In the genomic region with DNA sequence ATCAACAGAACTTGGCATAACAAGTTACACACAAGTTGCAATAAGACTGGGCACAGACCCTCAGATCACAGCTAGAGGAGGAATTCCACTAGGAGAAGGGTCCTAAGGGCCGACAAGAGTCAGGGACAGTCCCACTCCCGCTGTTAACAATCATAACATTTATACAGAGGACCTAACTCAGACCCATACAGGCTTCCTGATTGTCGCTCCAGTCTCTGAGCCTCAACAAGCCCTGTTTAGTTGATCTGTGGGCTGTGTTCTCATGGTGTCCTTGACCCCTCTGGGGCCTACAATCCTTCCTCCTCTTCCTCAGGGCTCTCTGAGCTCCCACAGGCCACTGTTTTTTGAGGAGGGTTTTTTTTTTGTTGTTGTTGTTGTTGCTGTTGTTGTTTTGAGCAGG, we compare ENCODE assay signal across 19 mouse cellular contexts. TPM values are rescaled to one million over a fixed set of nuclear protein-coding genes. Genes with fewer than 3 reads are reported as not detected.
DNase-seq lines count a peak whose midpoint lies in the region; ATAC-seq and TF ChIP-seq lines count a peak whose summit lies in the region.
"Had no signal": no experiment of that assay in that cellular context is flagged by ENCODE, and none has a peak within 500 bp of the region (broad histone marks: within the 10 kb centered on the region; RNA-seq: fewer than 3 reads in every experiment).

No protein-coding gene starts in this region.

- H3K27ac ChIP-seq in heart, embryonic 12.5 days (ENCODE audit: poor library complexity, severe bottlenecking): peak overlapping the region; percentile 100
- H3K27ac ChIP-seq in lung, embryonic 14.5 days (ENCODE audit: low read depth): peak overlapping the region; percentile 100; the same call in 1 of the 2 replicates
- H3K27ac ChIP-seq in ES-Bruce4 (ENCODE audit: insufficient read depth, low read length): peak overlapping the region; percentile 71; the same call in 1 of the 2 replicates
- peak overlapping the region; percentile 95 for H3K27ac ChIP-seq in embryonic facial prominence, embryonic 10.5 days (replicated peaks)
- H3K27ac ChIP-seq: intestine, embryonic 15.5 days had no signal

- no peak overlapping the region for H3K4me3 ChIP-seq in heart, embryonic 12.5 days
- no peak overlapping the region for H3K4me3 ChIP-seq in lung, embryonic 14.5 days (ENCODE audit: low read depth, low read length)
- H3K4me3 ChIP-seq in ES-Bruce4 (ENCODE audit: low read depth, low read length): no peak overlapping the region
- H3K4me3 ChIP-seq in embryonic facial prominence, embryonic 10.5 days: no peak overlapping the region
- H3K4me3 ChIP-seq: embryonic facial prominence, embryonic 12.5 days; forebrain, embryonic 13.5 days; intestine, embryonic 15.5 days; limb, embryonic 12.5 days had no signal

- intact Hi-C loops in heart, postnatal 25 days (cut with DNase I): no loop called here

- no peak overlapping the region for H3K4me2 ChIP-seq in heart, embryonic 12.5 days
- no peak overlapping the region for H3K4me2 ChIP-seq in lung, embryonic 14.5 days
- H3K4me2 ChIP-seq: embryonic facial prominence, embryonic 12.5 days; intestine, embryonic 15.5 days; limb, embryonic 12.5 days had no signal

- ATAC-seq in heart, embryonic 12.5 days (ENCODE audit: insufficient number of reproducible peaks, low FRiP score): no peak
- no peak for ATAC-seq in lung, embryonic 14.5 days (ENCODE audit: insufficient read depth)
- ATAC-seq: CD4-positive, CD25-positive, alpha-beta regulatory T cell, adult 4 months; forebrain, embryonic 13.5 days; intestine, embryonic 15.5 days; Patski had no signal

- H3K27me3 ChIP-seq in heart, embryonic 12.5 days (replicated peaks): no peaks in the 10 kb centered on the region
- H3K27me3 ChIP-seq in lung, embryonic 14.5 days (ENCODE audit: insufficient read depth, low read length): no peaks in the 10 kb centered on the region
- H3K27me3 ChIP-seq in ES-Bruce4 (ENCODE audit: control insufficient read depth, insufficient read depth, low read length, poor library complexity, severe bottlenecking): no peaks in the 10 kb centered on the region
- H3K27me3 ChIP-seq in embryonic facial prominence, embryonic 10.5 days (replicated peaks; ENCODE audit: low read depth, poor library complexity, severe bottlenecking): no peaks in the 10 kb centered on the region
- H3K27me3 ChIP-seq: embryonic facial prominence, embryonic 12.5 days; forebrain, embryonic 13.5 days; intestine, embryonic 15.5 days; limb, embryonic 12.5 days; Patski had no signal

- no peak for DNase-seq in heart, postnatal 25 days (ENCODE audit: low spot score)
- no peak for DNase-seq in lung, embryonic 14.5 days
- DNase-seq in lung, postnatal 25 days (ENCODE audit: low spot score): no peak
- DNase-seq in embryonic facial prominence, embryonic 10.5 days (ENCODE audit: low spot score): no peak
- no peak for DNase-seq in cerebellum, adult 8-10 months
- DNase-seq: cerebellum, postnatal 25 days; gastrocnemius, postnatal 10 days; kidney, postnatal 25 days; layer of hippocampus, postnatal 36 days; lung, postnatal 10 days; thymus, postnatal 4 days had no signal

- no peaks in the 10 kb centered on the region for H3K9me3 ChIP-seq in heart, embryonic 12.5 days (replicated peaks)
- no peaks in the 10 kb centered on the region for H3K9me3 ChIP-seq in lung, embryonic 14.5 days (ENCODE audit: low read depth, low read length)
- H3K9me3 ChIP-seq in ES-Bruce4 (replicated peaks; ENCODE audit: control insufficient read depth, insufficient read depth, low read length, poor library complexity, severe bottlenecking): no peaks in the 10 kb centered on the region
- H3K9me3 ChIP-seq in embryonic facial prominence, embryonic 10.5 days: no peaks in the 10 kb centered on the region
- H3K9me3 ChIP-seq: embryonic facial prominence, embryonic 12.5 days; forebrain, embryonic 13.5 days; intestine, embryonic 15.5 days; limb, embryonic 12.5 days had no signal

- H3K36me3 ChIP-seq in heart, embryonic 12.5 days: no peaks in the 10 kb centered on the region
- H3K36me3 ChIP-seq in lung, embryonic 14.5 days (ENCODE audit: insufficient read depth): no peaks in the 10 kb centered on the region
- no peaks in the 10 kb centered on the region for H3K36me3 ChIP-seq in ES-Bruce4 (ENCODE audit: control insufficient read depth, insufficient read depth, low read length, poor library complexity, severe bottlenecking)
- no peaks in the 10 kb centered on the region for H3K36me3 ChIP-seq in embryonic facial prominence, embryonic 10.5 days (replicated peaks)
- H3K36me3 ChIP-seq: embryonic facial prominence, embryonic 12.5 days; intestine, embryonic 15.5 days; limb, embryonic 12.5 days had no signal

- no peak for TF ChIP-seq EP300 in ES-Bruce4 (IDR thresholded peaks at IDR 0.05; ENCODE audit: insufficient read depth, low read depth, low read length)

- no peak overlapping the region for H3K9ac ChIP-seq in heart, embryonic 12.5 days
- H3K9ac ChIP-seq in lung, embryonic 14.5 days: no peak overlapping the region
- H3K9ac ChIP-seq in ES-Bruce4 (ENCODE audit: low read depth, poor library complexity, severe bottlenecking): no peak overlapping the region
- H3K9ac ChIP-seq: embryonic facial prominence, embryonic 12.5 days; forebrain, embryonic 13.5 days; intestine, embryonic 15.5 days; limb, embryonic 12.5 days had no signal

- TF ChIP-seq POLR2A in ES-Bruce4 (IDR thresholded peaks at IDR 0.05; ENCODE audit: insufficient read depth, low read length): no peak

- 37% methylated on average over 3 of the region's 3 CpGs for WGBS in heart, embryonic 12.5 days
- 56% methylated on average over 3 of the region's 3 CpGs for WGBS in lung, embryonic 14.5 days
- WGBS in embryonic facial prominence, embryonic 10.5 days: 36% methylated on average over 3 of the region's 3 CpGs

- H3K4me1 ChIP-seq in heart, embryonic 12.5 days (replicated peaks): peaks cover 6% of the 10 kb centered on the region; the same call in 1 of the 2 replicates
- peaks cover 7% of the 10 kb centered on the region; the same call in 1 of the 2 replicates for H3K4me1 ChIP-seq in lung, embryonic 14.5 days (ENCODE audit: insufficient read depth)
- peaks cover 3% of the 10 kb centered on the region for H3K4me1 ChIP-seq in ES-Bruce4 (ENCODE audit: control insufficient read depth, insufficient read depth, low read length)
- peaks cover 33% of the 10 kb centered on the region for H3K4me1 ChIP-seq in embryonic facial prominence, embryonic 10.5 days

- no peak for TF ChIP-seq CTCF in lung, embryonic 14.5 days (IDR thresholded peaks at IDR 0.05; ENCODE audit: low read depth)
- TF ChIP-seq CTCF in ES-Bruce4 (IDR thresholded peaks at IDR 0.05; ENCODE audit: low read depth, low read length): no peak

RNA-seq across cellular contexts. Expression of gene Ccnl1, which starts 18.2 kb away (rescaled TPM):
- polyA plus RNA-seq in heart, embryonic 12.5 days (2016; fragmentation: Nextera tagmentation; extraction: Ambion mirVana): 89.8 and 102 TPM in 2 replicates
- 10 to 100 TPM; 19.0 to 23.4 TPM for total RNA-seq in heart, postnatal 25 days (2021)
- 129 and 135 TPM in 2 replicates for polyA plus RNA-seq in lung, embryonic 14.5 days (2014; fragmentation: Nextera tagmentation; extraction: Ambion mirVana)
- polyA plus RNA-seq in ES-Bruce4 (2011; ENCODE audit: insufficient read depth, insufficient read length, low read depth, missing spikeins): 115 and 117 TPM in 2 replicates
- 102 and 104 TPM in 2 replicates for polyA plus RNA-seq in embryonic facial prominence, embryonic 10.5 days (2016; fragmentation: Nextera tagmentation; extraction: Ambion mirVana)
